Mouse (Mus musculus): Measurements from ENCODE around the gene Trmt2a. TPM values are rescaled to one million over a fixed set of nuclear protein-coding genes. Genes with fewer than 3 reads are reported as not detected.

Gene Trmt2a
- 78.3 and 83.4 TPM in 2 replicates for polyA plus RNA-seq (2014; fragmentation: Nextera tagmentation; extraction: Ambion mirVana)

DNA sequence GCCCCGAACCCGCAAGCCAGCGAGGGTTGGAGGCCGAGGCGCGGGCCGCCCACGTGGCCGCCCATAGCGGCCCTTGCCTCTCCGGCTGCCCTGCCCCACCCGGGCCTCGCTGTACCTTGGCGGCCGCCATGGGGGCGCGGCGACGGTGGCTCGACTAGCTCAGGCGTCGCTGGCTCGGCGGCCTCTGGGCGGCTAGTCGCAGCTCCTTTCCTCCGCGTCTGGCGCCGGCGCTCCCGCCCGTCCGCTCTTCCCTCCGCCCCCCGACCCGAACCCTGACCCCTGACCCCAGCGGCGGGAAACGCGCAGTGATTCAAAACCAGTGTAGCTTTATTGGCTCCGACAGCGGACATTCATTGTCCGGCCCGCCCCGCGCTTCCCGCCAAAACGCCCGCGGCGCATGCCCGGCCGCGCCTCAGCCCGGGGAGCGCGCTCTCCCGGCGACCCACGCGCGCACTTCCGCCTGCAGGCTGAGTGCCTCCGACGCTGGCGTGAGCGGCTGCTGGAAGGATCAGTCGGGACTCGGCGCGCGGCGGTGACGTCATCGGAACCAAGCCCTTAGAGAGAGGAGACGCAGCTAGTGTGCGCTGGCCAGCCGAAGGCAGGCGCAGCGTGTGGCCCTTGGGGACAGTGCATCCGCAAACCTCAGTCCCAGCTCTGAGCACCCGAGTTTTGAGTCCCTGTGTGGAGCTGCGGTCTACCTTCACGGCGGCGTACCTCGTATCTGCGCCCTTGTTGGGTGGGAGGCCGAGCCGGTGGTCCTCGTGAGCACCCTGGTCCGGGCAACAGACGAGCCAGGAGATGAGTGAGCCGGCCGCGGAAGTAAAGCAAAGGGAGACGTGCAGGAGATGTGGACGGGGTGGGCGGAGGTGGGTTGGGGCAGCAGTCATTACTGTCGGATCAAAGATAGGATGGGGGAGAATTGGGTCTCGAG is at the start of gene Trmt2a, which contains the start of gene Ranbp1:
Trmt2a (plus strand) TSS at position 247 of the 931 bp plus-strand sequence.
Ranbp1 (minus strand) TSS at position 300 of the 931 bp plus-strand sequence.
- H3K4me3 ChIP-seq (ENCODE audit: low read length) = peak within 1 kb of the TSS; percentile 89
- H3K36me3 ChIP-seq (ENCODE audit: control insufficient read depth, insufficient read depth, low read length) = peaks cover 66% of the 10 kb centered on the region
- WGBS = under 1% methylated on average over 95 of the region's 102 CpGs
- H3K27ac ChIP-seq (ENCODE audit: low read depth, low read length) = peak within 1 kb of the TSS; percentile 92
- no peaks in the 10 kb centered on the region for H3K27me3 ChIP-seq (ENCODE audit: control insufficient read depth, insufficient read depth, low read length)
- ATAC-seq (ENCODE audit: low FRiP score, low TSS enrichment) = peak; percentile 96
- H3K9ac ChIP-seq (ENCODE audit: low read depth, low read length) = peak within 1 kb of the TSS; percentile 91
- H3K4me1 ChIP-seq (ENCODE audit: control insufficient read depth, insufficient read depth, low read length) = peaks cover 27% of the 10 kb centered on the region
- H3K9me3 ChIP-seq (ENCODE audit: control insufficient read depth, low read length) = no peaks in the 10 kb centered on the region
- H3K4me2 ChIP-seq (replicated peaks; ENCODE audit: low read depth, low read length) = peak within 1 kb of the TSS; percentile 83

DNA sequence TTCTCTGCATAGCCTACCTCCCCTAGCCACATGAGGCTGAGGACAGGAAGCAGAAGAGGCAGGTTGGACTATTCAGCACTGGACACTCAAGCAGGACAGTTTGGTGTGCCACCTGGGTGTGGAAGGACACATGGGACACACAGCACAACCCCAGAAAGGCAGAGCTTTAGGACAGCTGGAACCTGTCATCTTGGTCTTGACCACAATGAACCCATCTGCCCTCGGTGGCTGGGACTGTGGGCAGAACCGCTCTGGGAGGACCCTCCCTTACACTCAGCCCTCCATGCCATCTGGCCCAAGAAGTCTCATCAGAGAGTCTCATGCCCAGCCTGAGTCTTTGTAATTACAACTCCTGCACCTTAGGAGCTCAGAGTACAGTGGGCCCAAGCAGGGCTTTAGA is 48.4 kb upstream of the Trmt2a start:
- Histone ChIP-seq H3K27me3 (ENCODE audit: control insufficient read depth, insufficient read depth, low read length) (no peaks in the 10 kb centered on the region), H3K9ac (ENCODE audit: low read depth, low read length) (no peak overlapping the region), H3K36me3 (ENCODE audit: control insufficient read depth, insufficient read depth, low read length) (no peaks in the 10 kb centered on the region), H3K4me1 (ENCODE audit: control insufficient read depth, insufficient read depth, low read length) (peaks cover 35% of the 10 kb centered on the region), H3K9me3 (ENCODE audit: control insufficient read depth, low read length) (no peaks in the 10 kb centered on the region), H3K4me3 (ENCODE audit: low read length) (no peak overlapping the region), H3K27ac (ENCODE audit: low read depth, low read length) (no peak overlapping the region), H3K4me2 (replicated peaks; ENCODE audit: low read depth, low read length) (no peak overlapping the region)
- no peak for ATAC-seq (ENCODE audit: low FRiP score, low TSS enrichment)
- WGBS = 38% methylated on average over 2 of the region's 2 CpGs

DNA sequence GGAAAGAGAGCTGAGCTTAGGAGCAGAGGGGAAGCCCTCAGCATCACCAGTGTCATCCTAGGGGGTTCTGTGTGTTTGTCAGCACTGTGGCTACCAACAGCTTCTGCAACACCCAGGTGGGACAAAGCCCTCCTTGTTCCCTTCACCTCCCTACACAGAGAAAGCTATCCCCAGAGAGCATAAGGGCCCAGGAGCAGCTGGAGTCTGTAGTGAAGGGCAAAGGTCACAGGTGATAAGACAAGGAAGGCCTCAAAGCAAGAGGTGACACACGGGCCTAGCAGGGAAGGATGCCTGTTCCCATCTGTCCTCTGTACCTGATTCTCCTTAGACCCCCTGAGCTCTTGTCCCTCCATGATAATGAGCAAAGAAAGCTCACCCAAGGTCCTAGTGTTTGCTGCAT is 46.9 kb upstream of the Trmt2a start:
- H3K27me3 ChIP-seq (ENCODE audit: control insufficient read depth, insufficient read depth, low read length) = no peaks in the 10 kb centered on the region
- no peak overlapping the region for H3K27ac ChIP-seq (ENCODE audit: low read depth, low read length)
- H3K4me1 ChIP-seq (ENCODE audit: control insufficient read depth, insufficient read depth, low read length) = peaks cover 34% of the 10 kb centered on the region
- H3K9me3 ChIP-seq (ENCODE audit: control insufficient read depth, low read length) = no peaks in the 10 kb centered on the region
- H3K4me2 ChIP-seq (replicated peaks; ENCODE audit: low read depth, low read length) = no peak overlapping the region
- no peaks in the 10 kb centered on the region for H3K36me3 ChIP-seq (ENCODE audit: control insufficient read depth, insufficient read depth, low read length)
- H3K9ac ChIP-seq (ENCODE audit: low read depth, low read length) = no peak overlapping the region
- 50% methylated on average over 1 of the region's 1 CpGs for WGBS
- ATAC-seq (ENCODE audit: low FRiP score, low TSS enrichment) = no peak
- no peak overlapping the region for H3K4me3 ChIP-seq (ENCODE audit: low read length)

DNA sequence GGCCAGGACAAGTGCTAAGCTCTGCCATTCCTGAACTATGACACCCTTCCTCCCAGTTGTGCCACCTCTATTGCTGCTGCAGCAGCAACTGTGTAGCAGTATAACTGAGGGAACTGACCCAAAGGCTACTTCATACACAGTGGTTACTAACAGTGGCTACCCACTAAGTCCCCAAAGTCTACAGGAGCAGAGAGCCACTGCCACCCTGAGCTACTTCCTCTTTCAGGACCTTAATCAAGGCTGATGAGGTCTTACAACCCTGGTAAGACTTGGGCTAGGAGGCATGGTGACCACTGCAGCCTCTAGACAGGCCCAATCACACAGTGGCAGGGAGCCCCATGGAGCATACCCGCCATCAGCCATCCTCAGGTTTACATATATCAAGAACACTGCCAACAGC is 46.4 kb upstream of the Trmt2a start:
- no peaks in the 10 kb centered on the region for H3K27me3 ChIP-seq (ENCODE audit: control insufficient read depth, insufficient read depth, low read length)
- H3K36me3 ChIP-seq (ENCODE audit: control insufficient read depth, insufficient read depth, low read length) = no peaks in the 10 kb centered on the region
- no peak overlapping the region for H3K9ac ChIP-seq (ENCODE audit: low read depth, low read length)
- no peaks in the 10 kb centered on the region for H3K9me3 ChIP-seq (ENCODE audit: control insufficient read depth, low read length)
- peaks cover 34% of the 10 kb centered on the region for H3K4me1 ChIP-seq (ENCODE audit: control insufficient read depth, insufficient read depth, low read length)
- H3K4me2 ChIP-seq (replicated peaks; ENCODE audit: low read depth, low read length) = no peak overlapping the region
- WGBS = 86% methylated on average over 1 of the region's 1 CpGs
- H3K4me3 ChIP-seq (ENCODE audit: low read length) = no peak overlapping the region
- no peak for ATAC-seq (ENCODE audit: low FRiP score, low TSS enrichment)
- no peak overlapping the region for H3K27ac ChIP-seq (ENCODE audit: low read depth, low read length)

DNA sequence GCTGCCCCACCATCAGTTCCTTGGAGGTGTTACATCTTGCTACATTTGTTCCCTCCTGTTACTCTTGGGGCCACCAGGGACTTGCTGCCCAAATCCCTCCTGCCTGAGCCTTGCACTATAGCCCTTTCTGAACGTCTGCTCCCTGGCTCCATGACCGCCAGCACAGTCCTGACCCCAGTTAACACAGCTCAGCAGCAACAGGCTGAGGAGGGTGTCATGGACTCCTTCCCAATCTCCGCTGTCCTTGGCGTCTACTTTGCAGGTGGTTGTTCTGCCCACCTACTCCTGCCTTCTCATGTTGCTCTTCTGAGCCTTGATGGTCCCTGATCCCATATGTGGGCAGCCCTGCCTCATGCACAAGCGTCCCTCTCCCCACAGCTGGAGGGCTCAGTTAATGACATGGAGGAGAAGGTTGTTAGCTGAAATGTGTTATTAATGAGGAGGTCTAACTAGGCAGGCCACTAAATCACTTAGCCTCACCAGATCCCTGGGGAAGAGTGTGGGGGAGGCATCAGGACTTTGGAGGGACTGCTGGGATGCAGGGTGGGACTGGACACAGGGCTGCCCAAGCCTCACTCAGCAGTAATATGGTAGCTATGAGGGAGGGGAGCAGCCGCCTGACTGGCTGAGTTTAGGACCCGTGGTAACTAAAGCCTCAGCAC is 44.9 kb upstream of the Trmt2a start:
- Histone ChIP-seq H3K4me2 (replicated peaks; ENCODE audit: low read depth, low read length) (no peak overlapping the region), H3K4me3 (ENCODE audit: low read length) (no peak overlapping the region), H3K9me3 (ENCODE audit: control insufficient read depth, low read length) (no peaks in the 10 kb centered on the region), H3K27ac (ENCODE audit: low read depth, low read length) (peak overlapping the region; percentile 69; the same call in 1 of the 2 replicates), H3K36me3 (ENCODE audit: control insufficient read depth, insufficient read depth, low read length) (no peaks in the 10 kb centered on the region), H3K4me1 (ENCODE audit: control insufficient read depth, insufficient read depth, low read length) (peaks cover 30% of the 10 kb centered on the region), H3K9ac (ENCODE audit: low read depth, low read length) (no peak overlapping the region), H3K27me3 (ENCODE audit: control insufficient read depth, insufficient read depth, low read length) (no peaks in the 10 kb centered on the region)
- WGBS = 14% methylated on average over 7 of the region's 7 CpGs
- ATAC-seq (ENCODE audit: low FRiP score, low TSS enrichment) = peak; percentile 91

DNA sequence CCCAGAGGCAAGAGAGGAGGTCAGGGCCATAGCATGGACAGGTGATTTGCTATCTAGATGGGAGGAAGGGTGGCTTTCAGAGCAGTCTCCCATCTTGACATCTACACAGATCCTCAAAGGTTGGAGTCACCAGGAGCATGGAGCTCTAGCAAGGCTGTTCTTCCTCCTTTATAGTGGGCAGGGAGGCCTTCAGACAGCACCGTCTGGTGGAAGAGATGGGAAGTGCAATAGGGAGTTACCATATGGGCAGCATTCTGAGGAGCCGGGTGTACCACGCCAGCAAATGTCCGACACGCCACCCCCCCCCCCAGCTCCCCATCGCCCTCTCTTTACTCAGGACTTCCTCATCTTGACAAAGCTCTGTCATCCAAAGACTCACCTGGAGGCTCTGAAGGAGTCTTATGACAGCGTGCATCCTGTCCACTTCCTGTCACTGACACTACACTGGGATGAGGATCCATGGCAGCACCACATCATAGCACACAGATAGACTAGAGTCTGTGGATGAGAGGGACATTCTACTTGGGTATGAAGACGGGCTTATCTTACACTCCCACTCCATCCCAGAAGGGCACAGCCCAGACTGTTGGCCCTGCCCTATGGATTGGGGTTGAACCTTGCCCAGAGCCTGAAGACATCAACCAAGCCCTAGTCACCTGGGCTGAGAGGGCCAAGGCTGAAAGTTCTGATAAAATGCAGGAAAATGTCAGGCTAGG is 37.6 kb upstream of the Trmt2a start:
- Histone ChIP-seq H3K27me3 (ENCODE audit: control insufficient read depth, insufficient read depth, low read length) (no peaks in the 10 kb centered on the region; the same call in 1 of the 2 replicates), H3K9ac (ENCODE audit: low read depth, low read length) (no peak overlapping the region), H3K9me3 (ENCODE audit: control insufficient read depth, low read length) (no peaks in the 10 kb centered on the region), H3K4me3 (ENCODE audit: low read length) (no peak overlapping the region), H3K4me1 (ENCODE audit: control insufficient read depth, insufficient read depth, low read length) (no peaks in the 10 kb centered on the region), H3K27ac (ENCODE audit: low read depth, low read length) (no peak overlapping the region), H3K4me2 (replicated peaks; ENCODE audit: low read depth, low read length) (no peak overlapping the region), H3K36me3 (ENCODE audit: control insufficient read depth, insufficient read depth, low read length) (no peaks in the 10 kb centered on the region)
- WGBS = 27% methylated on average over 8 of the region's 8 CpGs
- peak; percentile 41 for ATAC-seq (ENCODE audit: low FRiP score, low TSS enrichment)

DNA sequence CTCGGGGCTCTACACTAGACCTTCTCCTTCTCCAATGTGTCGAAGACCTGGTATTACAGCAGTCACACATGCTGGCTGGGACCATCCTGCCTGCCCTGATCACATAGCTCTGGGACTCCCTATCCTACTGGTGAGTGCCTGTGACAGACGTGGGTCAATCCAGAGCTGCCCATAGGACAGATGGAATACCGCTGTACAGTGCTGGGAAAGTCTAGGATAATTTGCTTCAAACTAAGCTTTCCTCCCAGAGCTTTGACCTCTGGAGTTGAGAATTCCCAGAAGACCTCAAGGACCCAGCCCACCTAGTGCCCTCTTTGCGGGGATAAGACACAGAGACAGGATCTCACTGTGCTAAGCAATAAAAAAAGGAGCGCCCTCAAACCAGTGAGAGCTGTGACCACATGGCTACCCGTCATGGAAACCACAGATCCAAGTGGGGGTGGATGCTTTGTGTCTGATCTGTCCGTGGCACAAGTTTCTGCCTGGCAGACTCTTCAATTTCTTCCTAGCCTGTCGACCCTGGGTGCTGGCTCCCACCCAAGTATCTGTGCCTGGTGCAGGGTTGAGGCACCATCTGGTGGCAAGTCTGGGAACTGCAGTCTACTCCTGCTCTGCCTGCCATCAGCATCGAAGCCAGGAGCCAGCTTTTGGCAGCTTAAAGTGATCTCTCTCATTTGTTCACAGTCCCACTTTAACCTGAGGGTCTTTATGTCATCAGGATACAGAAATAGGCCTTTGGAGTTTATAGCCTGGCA is 36.9 kb upstream of the Trmt2a start:
- peak; percentile 22 for ATAC-seq (ENCODE audit: low FRiP score, low TSS enrichment)
- no peak overlapping the region for H3K27ac ChIP-seq (ENCODE audit: low read depth, low read length)
- no peaks in the 10 kb centered on the region; the same call in 1 of the 2 replicates for H3K27me3 ChIP-seq (ENCODE audit: control insufficient read depth, insufficient read depth, low read length)
- no peak overlapping the region for H3K4me2 ChIP-seq (replicated peaks; ENCODE audit: low read depth, low read length)
- H3K9ac ChIP-seq (ENCODE audit: low read depth, low read length) = no peak overlapping the region
- 46% methylated on average over 10 of the region's 10 CpGs for WGBS
- H3K4me3 ChIP-seq (ENCODE audit: low read length) = no peak overlapping the region
- H3K36me3 ChIP-seq (ENCODE audit: control insufficient read depth, insufficient read depth, low read length) = no peaks in the 10 kb centered on the region
- H3K9me3 ChIP-seq (ENCODE audit: control insufficient read depth, low read length) = no peaks in the 10 kb centered on the region
- H3K4me1 ChIP-seq (ENCODE audit: control insufficient read depth, insufficient read depth, low read length) = no peaks in the 10 kb centered on the region

DNA sequence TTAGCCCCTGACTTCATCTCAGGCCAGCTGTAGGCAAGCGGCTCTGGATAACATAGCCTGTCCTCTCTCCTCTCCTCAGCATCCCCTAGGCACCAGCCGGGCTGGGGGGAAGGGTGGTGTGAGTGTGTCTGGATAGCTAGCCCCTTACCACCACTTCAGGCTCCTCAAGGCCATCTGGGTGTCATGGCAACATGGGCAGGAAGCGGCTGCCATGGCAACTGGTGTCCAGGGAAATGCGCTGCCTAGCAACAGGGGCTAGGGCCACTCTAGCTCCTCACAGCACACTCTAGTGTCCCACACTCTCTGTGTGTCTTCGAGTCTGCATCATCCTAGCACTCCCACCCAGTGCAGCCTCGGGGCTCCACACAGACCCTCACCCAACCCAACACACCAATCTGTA is 34.8 kb upstream of the Trmt2a start:
- Histone ChIP-seq H3K4me2 (replicated peaks; ENCODE audit: low read depth, low read length) (no peak overlapping the region), H3K27me3 (ENCODE audit: control insufficient read depth, insufficient read depth, low read length) (no peaks in the 10 kb centered on the region; the same call in 1 of the 2 replicates), H3K4me1 (ENCODE audit: control insufficient read depth, insufficient read depth, low read length) (no peaks in the 10 kb centered on the region), H3K4me3 (ENCODE audit: low read length) (no peak overlapping the region), H3K9ac (ENCODE audit: low read depth, low read length) (no peak overlapping the region), H3K36me3 (ENCODE audit: control insufficient read depth, insufficient read depth, low read length) (no peaks in the 10 kb centered on the region), H3K27ac (ENCODE audit: low read depth, low read length) (no peak overlapping the region), H3K9me3 (ENCODE audit: control insufficient read depth, low read length) (no peaks in the 10 kb centered on the region)
- ATAC-seq (ENCODE audit: low FRiP score, low TSS enrichment) = peak; percentile 17; the same call in 1 of the 2 replicates
- WGBS = 47% methylated on average over 6 of the region's 6 CpGs

All from kidney, embryonic 14.5 days (tissue).